8 mouse cellular contexts compared by ENCODE assay signal in genomic region chr2:35679812-35680672, GRCm38 (mm10).
DNase-seq lines count a peak whose midpoint lies in the region; ATAC-seq and TF ChIP-seq lines count a peak whose summit lies in the region.

No protein-coding gene starts in this region.

- no peak for TF ChIP-seq CTCF in ES-Bruce4 (IDR thresholded peaks at IDR 0.05; ENCODE audit: low read depth, low read length)

- DNase-seq in heart, adult 18-20 months = peak; percentile 79 to 88
- peak; percentile 63 for DNase-seq in lung, postnatal 14 days
- peak; percentile 66 for DNase-seq in yolk sac, embryonic 10.5 days (ENCODE audit: low spot score)
- DNase-seq in right cerebral cortex, adult 18-20 months = no peak

- H3K4me1 ChIP-seq in ES-Bruce4 (ENCODE audit: control insufficient read depth, insufficient read depth, low read length) = peaks cover 21% of the 10 kb centered on the region
- peaks cover 76% of the 10 kb centered on the region for H3K4me1 ChIP-seq in kidney, embryonic 14.5 days (ENCODE audit: control insufficient read depth, insufficient read depth, low read length)

- peak overlapping the region; percentile 20 for H3K27ac ChIP-seq in ES-Bruce4 (ENCODE audit: insufficient read depth, low read length)
- peak overlapping the region; percentile 57 for H3K27ac ChIP-seq in kidney, embryonic 14.5 days (ENCODE audit: low read depth, low read length)

- TF ChIP-seq POLR2A in ES-Bruce4 (IDR thresholded peaks at IDR 0.05; ENCODE audit: insufficient read depth, low read length) = no peak

- H3K36me3 ChIP-seq in ES-Bruce4 (ENCODE audit: control insufficient read depth, insufficient read depth, low read length, poor library complexity, severe bottlenecking) = no peaks in the 10 kb centered on the region
- 0 out of 2 replicates have a peak, but pooled peaks cover 3% of the 10 kb centered on the region for H3K36me3 ChIP-seq in kidney, embryonic 14.5 days (ENCODE audit: control insufficient read depth, insufficient read depth, low read length)

- H3K9ac ChIP-seq in ES-Bruce4 (ENCODE audit: low read depth, poor library complexity, severe bottlenecking) = no peak overlapping the region
- no peak overlapping the region for H3K9ac ChIP-seq in kidney, embryonic 14.5 days (ENCODE audit: low read depth, low read length)

- no peak overlapping the region for H3K4me3 ChIP-seq in ES-Bruce4 (ENCODE audit: low read depth, low read length)
- H3K4me3 ChIP-seq in kidney, embryonic 14.5 days (ENCODE audit: low read length) = no peak overlapping the region

- no peak overlapping the region for H3K4me2 ChIP-seq in kidney, embryonic 14.5 days (replicated peaks; ENCODE audit: low read depth, low read length)

- WGBS in kidney, embryonic 14.5 days = 29% methylated on average over 10 of the region's 10 CpGs

- ATAC-seq in activated CD4-positive, CD25-positive, alpha-beta regulatory T cell, adult 4 months = peak; percentile 89
- ATAC-seq in kidney, embryonic 14.5 days (ENCODE audit: low FRiP score, low TSS enrichment) = no peak
- no peak for ATAC-seq in erythroblast, adult 5-6 weeks (replicated peaks; ENCODE audit: low FRiP score, poor library complexity, severe bottlenecking)

- TF ChIP-seq EP300 in ES-Bruce4 (IDR thresholded peaks at IDR 0.05; ENCODE audit: insufficient read depth, low read depth, low read length) = peak; percentile 70

- H3K27me3 ChIP-seq in ES-Bruce4 (ENCODE audit: control insufficient read depth, insufficient read depth, low read length, poor library complexity, severe bottlenecking) = no peaks in the 10 kb centered on the region
- no peaks in the 10 kb centered on the region for H3K27me3 ChIP-seq in kidney, embryonic 14.5 days (ENCODE audit: control insufficient read depth, insufficient read depth, low read length)

- H3K9me3 ChIP-seq in ES-Bruce4 (replicated peaks; ENCODE audit: control insufficient read depth, insufficient read depth, low read length, poor library complexity, severe bottlenecking) = no peaks in the 10 kb centered on the region
- no peaks in the 10 kb centered on the region for H3K9me3 ChIP-seq in kidney, embryonic 14.5 days (ENCODE audit: control insufficient read depth, low read length)
